Mouse (Mus musculus) liver, embryonic 14.5 days (tissue): ENCODE data around the gene Gm4791. TPM values are rescaled to one million over a fixed set of nuclear protein-coding genes. Genes with fewer than 3 reads are reported as not detected.

ENCODE experiments used
- ATAC-seq: fragments of 200-750 bp; cut with Nextera tagmentation; 2 replicates; pipeline ENCODE4 v1.8.0; 2017; ENCODE audit warnings: moderate number of reproducible peaks, mild to moderate bottlenecking, moderate library complexity; ENCODE audit not compliant: insufficient read depth
- DNase-seq, 3 experiments: peaks; one replicate each; pipeline ENCODE4 v3.0.0-alpha.2; 2012 to 2013; ENCODE audit warnings: low read depth in 3 of 3, low spot score in 3 of 3
- H3K27ac ChIP-seq: fragments of 300-500 bp; sonication (generic); 2 replicates; pipeline ENCODE4 v1.5.1; 2014; ENCODE audit warnings: moderate library complexity, mild to moderate bottlenecking, control low read depth, inconsistent platforms
- H3K27me3 ChIP-seq: fragments of 300-500 bp; sonication (generic); 2 replicates; pipeline ENCODE4 v1.6.1; 2014; ENCODE audit warnings: mild to moderate bottlenecking, low read length, moderate library complexity; ENCODE audit not compliant: control insufficient read depth, insufficient read depth
- H3K36me3 ChIP-seq: fragments of 300-500 bp; sonication (generic); replicated peaks from 2 replicates; pipeline ENCODE4 v1.6.1; 2014; ENCODE audit warnings: low read depth; ENCODE audit not compliant: control insufficient read depth, insufficient read depth
- H3K4me1 ChIP-seq, 2 experiments: fragments of 200-500 bp in 1 of 2; fragments of 300-500 bp in 1 of 2; sonication (generic) in 1 of 2; replicated peaks; 2 replicates each; pipeline ENCODE4 v1.6.1; 2012 to 2014; ENCODE audit warnings: antibody characterized with exemption in 1 of 2, inconsistent platforms in 1 of 2, low read length in 1 of 2; ENCODE audit not compliant: control insufficient read depth in 2 of 2, insufficient read depth in 2 of 2
- H3K4me2 ChIP-seq: fragments of 300-500 bp; sonication (generic); 2 replicates; pipeline ENCODE4 v1.6.1; 2014; ENCODE audit warnings: low read depth, mild to moderate bottlenecking, control low read depth, moderate library complexity
- H3K4me3 ChIP-seq, 2 experiments: fragments of 200-500 bp in 1 of 2; fragments of 300-500 bp in 1 of 2; sonication (generic) in 1 of 2; 2 replicates each; pipeline ENCODE4 v1.5.1; 2012 to 2014; ENCODE audit warnings: low read depth in 2 of 2, low read length in 2 of 2, mild to moderate bottlenecking in 2 of 2, control low read depth in 1 of 2, inconsistent platforms in 1 of 2, moderate library complexity in 1 of 2; ENCODE audit not compliant: insufficient read depth in 1 of 2
- H3K9ac ChIP-seq: fragments of 300-500 bp; sonication (generic); replicated peaks from 2 replicates; pipeline ENCODE4 v1.6.1; 2014; ENCODE audit warnings: mild to moderate bottlenecking, control low read depth, moderate library complexity
- H3K9me3 ChIP-seq: fragments of 300-500 bp; sonication (generic); 2 replicates; pipeline ENCODE4 v1.6.1; 2016; ENCODE audit warnings: low read length, mixed read lengths; ENCODE audit not compliant: control insufficient read depth
- CTCF ChIP-seq: IDR thresholded peaks from 2 replicates; pipeline ENCODE4 v1.5.1; 2016; ENCODE audit warnings: antibody characterized with exemption, low read depth, control low read depth
- EP300 ChIP-seq: IDR thresholded peaks from 2 replicates; pipeline ENCODE4 v1.6.1; 2016; ENCODE audit warnings: antibody characterized with exemption, low read depth
- WGBS: fragments of 180-500 bp; shearing (Covaris S2); extraction: QIAGEN DNeasy Blood & Tissue Kit; methylation state at CpG from one replicate; pipeline ENCODE4 v1.1.7; 2014; ENCODE audit not compliant: insufficient replicate concordance; 5-methylcytosine and 5-hydroxymethylcytosine counted together
- polyA plus RNA-seq, 2 experiments: library from polyadenylated mRNA; depleted of rRNA in 1 of 2; stranded (reverse) in 1 of 2; unstranded in 1 of 2; fragments of >200 nt; fragmentation: Nextera tagmentation in 1 of 2; extraction: Ambion mirVana in 1 of 2; gene quantifications; 2 replicates each; pipeline versions ENCODE4 v1.2.1 to v1.2.3; 2012 to 2014

Gene Gm4791
- polyA plus RNA-seq, 2 experiments = not detected

DNA sequence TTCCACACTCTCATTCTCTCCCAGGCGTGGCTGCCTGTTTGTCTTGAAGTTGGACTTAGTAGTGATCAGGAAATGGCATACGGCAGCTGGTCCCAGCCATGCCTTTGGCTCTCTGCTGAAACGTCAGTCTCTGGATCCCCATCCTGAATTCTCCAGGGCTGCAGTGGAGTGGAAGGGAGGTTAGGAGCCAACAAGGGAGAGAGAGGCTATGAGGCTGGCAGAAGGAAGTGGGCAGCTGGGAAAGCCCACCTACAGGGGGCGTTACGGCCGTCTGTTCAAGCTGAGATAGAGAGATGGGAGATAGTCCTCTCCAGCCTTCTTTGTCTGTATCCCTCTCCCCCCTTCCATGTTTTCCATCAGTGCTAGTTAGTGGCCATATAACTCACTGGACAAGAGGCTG, 29.1 kb upstream of the Gm4791 start:
- Histone ChIP-seq H3K9ac (no peak overlapping the region), H3K4me1 (no peaks in the 10 kb centered on the region), H3K27me3 (no peaks in the 10 kb centered on the region), H3K4me2 (no peak overlapping the region), H3K4me3 (no peak overlapping the region), H3K27ac (no peak overlapping the region), H3K36me3 (no peaks in the 10 kb centered on the region), H3K9me3 (no peaks in the 10 kb centered on the region)
- 33% methylated on average over 6 of the region's 6 CpGs for WGBS
- TF ChIP-seq EP300 = no peak
- TF ChIP-seq CTCF = no peak
- DNase-seq = no peak
- ATAC-seq = no peak

DNA sequence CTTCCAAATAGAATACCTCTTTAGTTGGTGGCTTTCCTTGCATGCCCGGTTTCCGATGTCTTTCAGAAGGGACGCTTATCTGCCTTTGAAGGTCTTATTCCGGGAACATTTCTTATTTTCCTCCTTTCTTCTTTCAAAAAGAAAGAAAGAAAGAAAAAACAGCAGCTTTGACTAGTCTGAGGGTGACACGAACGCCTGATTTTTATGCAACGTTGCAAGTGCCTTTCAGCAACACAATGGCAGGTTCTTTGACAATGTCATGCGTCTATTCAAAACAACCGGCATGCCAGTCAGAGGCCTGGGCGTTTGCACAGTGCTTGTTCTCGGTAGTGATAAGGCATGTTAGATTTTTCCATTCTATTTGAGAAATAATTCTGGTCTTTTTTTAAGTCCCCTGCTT, 19.7 kb upstream of the Gm4791 start:
- Histone ChIP-seq H3K4me3 (no peak overlapping the region), H3K9me3 (no peaks in the 10 kb centered on the region), H3K9ac (no peak overlapping the region), H3K27ac (no peak overlapping the region), H3K36me3 (no peaks in the 10 kb centered on the region), H3K4me1 (no peaks in the 10 kb centered on the region), H3K4me2 (no peak overlapping the region), H3K27me3 (no peaks in the 10 kb centered on the region)
- no peak for DNase-seq
- no peak for ATAC-seq
- no peak for TF ChIP-seq EP300
- TF ChIP-seq CTCF = no peak
- WGBS = 65% methylated on average over 11 of the region's 11 CpGs

DNA sequence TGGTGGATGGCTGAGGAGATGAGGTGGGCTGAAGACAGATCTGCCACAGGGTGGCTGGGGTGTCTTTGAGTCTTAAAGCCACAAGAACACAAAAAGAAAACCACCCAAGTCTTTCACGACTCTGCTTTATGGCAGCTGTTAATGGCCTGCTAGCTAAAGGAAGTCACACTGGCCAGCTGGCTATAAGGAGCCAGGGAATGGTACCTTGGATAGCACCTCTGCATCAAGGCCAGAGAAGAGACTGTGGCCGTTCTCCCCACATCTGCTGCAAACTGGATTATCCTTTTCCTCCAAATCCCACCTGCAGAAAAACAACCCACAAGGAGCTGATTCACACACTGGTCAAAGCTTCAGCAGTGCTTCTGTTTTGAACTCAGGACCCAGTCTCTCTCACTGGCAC, 18.4 kb upstream of the Gm4791 start:
- Histone ChIP-seq H3K9ac (no peak overlapping the region), H3K27me3 (no peaks in the 10 kb centered on the region), H3K27ac (no peak overlapping the region), H3K36me3 (no peaks in the 10 kb centered on the region), H3K4me2 (no peak overlapping the region), H3K9me3 (no peaks in the 10 kb centered on the region), H3K4me1 (no peaks in the 10 kb centered on the region), H3K4me3 (no peak overlapping the region)
- DNase-seq (no peak), ATAC-seq (no peak)
- TF ChIP-seq EP300 (no peak), CTCF (no peak)
- 14% methylated on average over 2 of the region's 2 CpGs for WGBS

DNA sequence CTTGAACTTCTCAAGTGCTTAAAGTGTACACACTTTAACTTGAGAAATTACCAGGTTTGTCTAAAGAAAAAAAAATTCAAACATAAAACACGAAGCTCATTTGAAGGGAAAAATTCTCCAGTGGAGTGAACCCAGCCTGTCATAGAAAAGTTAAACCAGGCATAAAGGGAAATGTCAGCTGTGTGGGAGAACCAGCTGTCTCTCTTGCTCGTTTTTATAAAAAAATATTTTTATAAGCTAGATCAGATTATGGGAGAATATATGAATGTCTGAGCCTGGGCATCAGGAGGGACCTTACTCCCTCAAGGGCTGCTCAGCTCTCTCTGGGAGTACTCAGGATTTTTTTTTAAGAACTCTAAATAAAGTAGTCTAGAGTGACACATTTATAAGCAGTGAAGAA, 15.1 kb upstream of the Gm4791 start:
- WGBS = 29% methylated on average over 2 of the region's 2 CpGs
- Histone ChIP-seq H3K4me3 (no peak overlapping the region), H3K9ac (no peak overlapping the region), H3K4me1 (no peaks in the 10 kb centered on the region), H3K9me3 (no peaks in the 10 kb centered on the region), H3K27me3 (no peaks in the 10 kb centered on the region), H3K4me2 (no peak overlapping the region), H3K27ac (no peak overlapping the region), H3K36me3 (no peaks in the 10 kb centered on the region)
- DNase-seq (no peak), ATAC-seq (no peak)
- TF ChIP-seq CTCF = no peak
- no peak for TF ChIP-seq EP300

DNA sequence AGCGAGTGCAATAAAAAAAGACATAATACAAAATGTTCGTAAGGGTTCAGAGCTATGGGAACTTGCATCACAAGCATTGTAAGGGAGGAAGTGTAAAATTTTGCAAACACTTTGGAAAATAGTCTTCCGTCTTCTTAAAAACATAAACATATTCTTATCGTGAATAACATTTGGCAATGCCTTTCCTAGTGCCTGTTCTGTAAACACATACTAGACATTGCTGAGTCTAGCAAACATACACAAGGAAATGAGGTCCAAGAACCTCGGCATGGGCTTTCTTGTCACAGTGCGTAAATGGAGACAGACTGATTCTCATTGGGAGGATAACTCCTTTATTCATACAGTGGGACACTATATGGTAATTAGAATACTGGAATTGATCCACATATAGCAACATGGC, 43.0 kb downstream of the Gm4791 start:
- no peak for DNase-seq
- no peaks in the 10 kb centered on the region for H3K4me1 ChIP-seq
- H3K9ac ChIP-seq = no peak overlapping the region
- no peak for ATAC-seq
- no peak overlapping the region for H3K4me3 ChIP-seq
- no peak overlapping the region for H3K27ac ChIP-seq
- 59% methylated on average over 6 of the region's 6 CpGs for WGBS
- no peak overlapping the region for H3K4me2 ChIP-seq
- H3K27me3 ChIP-seq = no peaks in the 10 kb centered on the region
- TF ChIP-seq EP300 = no peak
- no peak for TF ChIP-seq CTCF
- no peaks in the 10 kb centered on the region for H3K9me3 ChIP-seq
- H3K36me3 ChIP-seq = no peaks in the 10 kb centered on the region
